Mouse (Mus musculus) embryonic fibroblast, embryonic 13.5 days (primary cell): ENCODE results near the gene Olfr1442. TPM values are rescaled to one million over a fixed set of nuclear protein-coding genes. Genes with fewer than 3 reads are reported as not detected.
"Not testable (repeated sequence)": the region's sequence is repeated elsewhere in the genome, so short reads cannot be mapped to it uniquely, and the experiment has no call there.

Experiments
- H3K27ac ChIP-seq: 2 replicates; pipeline ENCODE4 v1.5.1; 2012; ENCODE audit warnings: low read length, control low read depth, inconsistent platforms; ENCODE audit not compliant: insufficient read depth
- H3K4me1 ChIP-seq: 2 replicates; pipeline ENCODE4 v1.6.1; 2011; ENCODE audit warnings: low read length; ENCODE audit not compliant: control insufficient read depth, insufficient read depth
- H3K4me3 ChIP-seq: 2 replicates; pipeline ENCODE4 v1.5.1; 2011; ENCODE audit warnings: mild to moderate bottlenecking, control low read depth, low read length; ENCODE audit not compliant: insufficient read depth
- CTCF ChIP-seq: IDR thresholded peaks from 2 replicates; pipeline ENCODE4 v1.5.1; 2011; ENCODE audit warnings: mild to moderate bottlenecking, control low read depth, low read length, moderate library complexity, borderline replicate concordance; ENCODE audit not compliant: insufficient read depth
- POLR2A ChIP-seq: IDR thresholded peaks from 2 replicates; pipeline ENCODE4 v1.6.1; 2011; ENCODE audit warnings: low read depth, mild to moderate bottlenecking, control low read depth, low read length, moderate library complexity
- polyA plus RNA-seq: library from polyadenylated mRNA; stranded (reverse); fragments of >200 nt; gene quantifications from 2 replicates; pipeline ENCODE4 v1.2.4, GENCODE M21; 2011; ENCODE audit warnings: low read depth; ENCODE audit not compliant: missing spikeins, insufficient read length

Gene Olfr1442
- polyA plus RNA-seq, 1 experiment, result not detected

DNA sequence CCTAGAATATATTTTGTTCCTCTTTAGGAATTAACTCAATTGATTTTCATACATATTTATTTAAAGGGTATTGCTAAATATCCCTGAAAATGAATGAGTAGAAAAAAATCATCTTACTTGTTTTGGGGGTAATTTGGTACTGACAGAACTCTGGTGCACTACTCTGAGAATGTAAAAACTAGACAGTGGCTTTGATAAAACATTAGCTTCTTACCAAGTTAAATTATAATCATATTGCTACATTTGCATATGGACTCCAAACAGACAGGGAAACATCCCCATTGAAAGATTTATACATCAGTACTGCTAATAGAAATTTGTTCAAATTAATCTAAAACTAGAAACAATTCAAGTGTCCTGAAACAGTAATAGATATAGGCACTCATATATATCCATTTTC lies 15.0 kb downstream of the Olfr1442 start:
- Histone ChIP-seq H3K4me1 (no peaks in the 10 kb centered on the region), H3K27ac (no peak overlapping the region), H3K4me3 (no peak overlapping the region)
- no peak for TF ChIP-seq CTCF
- no peak for TF ChIP-seq POLR2A

DNA sequence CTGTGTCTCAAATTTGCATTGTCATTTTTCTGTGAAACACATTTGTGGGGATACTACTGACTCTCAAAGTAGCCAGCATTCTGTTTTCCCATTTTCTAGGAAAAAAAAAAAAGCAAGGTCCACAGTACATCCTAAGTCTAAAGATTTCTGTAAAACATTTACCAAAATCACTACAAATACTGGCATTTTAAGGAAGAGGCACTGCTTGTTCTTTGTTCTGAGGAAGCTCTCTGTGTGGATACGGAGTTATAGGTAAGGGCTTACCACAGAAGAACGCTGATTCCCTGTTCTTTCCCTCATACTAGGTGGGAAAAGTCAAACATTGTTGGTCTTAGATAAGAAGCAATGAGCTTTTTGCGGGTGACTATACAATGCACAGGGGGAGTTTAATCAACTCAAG lies 25.4 kb downstream of the Olfr1442 start, which contains the start of gene Keg1:
Gene Keg1, plus strand, starts transcription at position 197 of the 400 bp plus-strand sequence.
- Histone ChIP-seq H3K27ac (no peak within 1 kb of the TSS), H3K4me1 (no peaks in the 10 kb centered on the region), H3K4me3 (no peak within 1 kb of the TSS)
- TF ChIP-seq POLR2A, result no peak
- no peak for TF ChIP-seq CTCF

DNA sequence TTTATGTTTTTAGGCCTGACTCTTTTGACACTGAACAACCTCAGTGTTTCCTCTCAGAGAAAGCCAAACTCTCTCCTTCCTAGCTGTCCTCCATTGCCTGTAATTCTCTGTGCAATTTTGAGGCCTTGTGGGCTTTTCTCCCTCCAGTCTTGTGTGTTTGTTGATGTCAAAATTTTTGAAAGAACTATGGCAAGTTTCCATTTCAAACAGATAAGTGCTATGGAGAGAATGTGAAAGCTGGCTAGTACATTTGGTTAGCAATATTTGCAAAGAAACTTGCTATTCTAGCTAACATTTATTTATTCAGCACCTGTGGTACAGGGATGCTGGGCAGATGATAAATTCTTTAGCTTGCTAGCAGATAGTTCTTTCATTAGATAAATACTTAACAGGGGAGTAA lies 26.0 kb downstream of the Olfr1442 start:
- Histone ChIP-seq H3K27ac (no peak overlapping the region), H3K4me3 (no peak overlapping the region), H3K4me1 (no peaks in the 10 kb centered on the region)
- TF ChIP-seq POLR2A (no peak), CTCF (no peak)

DNA sequence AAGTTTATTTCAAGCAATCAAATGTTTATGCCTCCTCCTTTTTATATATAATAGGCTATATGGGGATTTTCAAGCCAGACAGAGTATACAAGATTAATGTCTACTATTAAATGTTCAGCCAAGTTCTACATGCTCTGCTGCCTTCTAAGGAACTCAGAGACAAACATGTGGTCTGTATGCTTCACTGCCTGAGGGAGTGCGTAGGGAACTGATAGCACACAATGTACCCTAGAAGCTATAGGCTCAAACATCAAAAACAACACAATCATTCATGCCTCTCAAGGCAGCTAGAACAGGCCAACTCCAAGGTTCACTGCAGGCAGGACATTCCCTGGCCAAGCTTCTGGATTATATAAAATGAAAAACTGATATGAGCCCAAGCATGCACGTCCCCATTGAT lies 38.2 kb downstream of the Olfr1442 start:
- Histone ChIP-seq H3K4me1 (no peaks in the 10 kb centered on the region), H3K27ac (no peak overlapping the region), H3K4me3 (no peak overlapping the region)
- TF ChIP-seq CTCF (no peak), POLR2A (no peak)

DNA sequence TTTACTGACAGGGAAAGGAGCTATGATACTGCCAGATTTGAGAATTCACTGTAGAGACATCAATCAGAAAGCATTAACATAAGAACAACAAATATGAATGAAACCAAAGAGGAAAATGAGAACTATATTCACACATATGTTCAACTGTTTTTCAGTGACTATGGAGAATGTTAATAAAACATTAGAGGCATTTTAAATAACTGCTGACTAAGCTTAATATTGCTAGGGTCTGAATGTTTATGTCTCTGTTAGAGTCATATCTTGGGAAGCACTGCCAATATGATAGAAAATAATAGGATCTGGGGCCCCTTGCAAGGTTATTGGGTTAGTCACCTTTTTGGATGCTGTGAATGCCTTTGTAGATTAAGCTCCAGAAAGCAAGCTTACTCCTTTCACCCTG lies 38.7 kb downstream of the Olfr1442 start:
- Histone ChIP-seq H3K4me1 (no peaks in the 10 kb centered on the region), H3K4me3 (no peak overlapping the region), H3K27ac (no peak overlapping the region)
- TF ChIP-seq POLR2A (no peak), CTCF (no peak)

DNA sequence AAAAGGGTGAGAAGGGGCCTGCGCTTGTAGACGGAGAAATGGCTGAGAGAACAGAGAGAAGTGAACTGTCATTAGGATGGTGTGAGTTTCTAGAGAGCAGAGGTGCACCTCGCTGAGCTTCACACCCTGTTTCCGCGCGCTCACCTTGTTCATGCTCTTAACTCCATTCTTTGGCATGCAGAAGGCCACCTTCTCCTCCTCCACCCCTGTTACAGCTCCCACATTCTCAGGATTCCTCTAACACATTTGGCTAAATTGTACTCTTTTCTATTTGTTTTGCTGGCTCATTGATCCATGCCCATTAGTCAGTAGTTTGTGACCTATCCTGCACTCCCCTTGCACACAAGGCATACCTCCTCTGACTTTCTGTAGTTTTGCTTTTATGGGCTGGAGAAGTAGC lies 49.0 kb downstream of the Olfr1442 start:
- Histone ChIP-seq H3K4me3 (no peak overlapping the region), H3K4me1 (no peaks in the 10 kb centered on the region), H3K27ac (no peak overlapping the region)
- TF ChIP-seq POLR2A (no peak), CTCF (no peak)

DNA sequence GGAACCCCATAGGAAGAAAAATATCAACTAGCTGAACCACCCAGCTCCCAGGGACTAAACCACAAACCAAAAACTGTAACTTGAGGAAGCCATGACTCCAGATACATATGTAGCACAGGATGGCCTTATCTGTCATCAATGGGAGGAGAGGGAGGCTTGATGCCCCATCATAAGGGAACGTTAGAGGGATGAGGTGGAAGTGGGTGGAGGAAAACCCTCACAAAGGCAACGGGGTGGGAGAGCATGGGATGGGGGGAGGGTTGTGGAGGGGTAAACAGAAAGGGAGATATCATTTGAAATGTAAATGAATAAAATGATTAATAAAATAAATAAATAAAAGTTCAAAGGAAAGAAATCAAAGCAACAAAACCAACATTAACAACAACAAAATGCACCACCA lies 50.2 kb downstream of the Olfr1442 start:
- TF ChIP-seq POLR2A, result no peak
- TF ChIP-seq CTCF, result no peak
- no peak overlapping the region for H3K4me3 ChIP-seq
- no peak overlapping the region for H3K27ac ChIP-seq
- no peaks in the 10 kb centered on the region for H3K4me1 ChIP-seq

DNA sequence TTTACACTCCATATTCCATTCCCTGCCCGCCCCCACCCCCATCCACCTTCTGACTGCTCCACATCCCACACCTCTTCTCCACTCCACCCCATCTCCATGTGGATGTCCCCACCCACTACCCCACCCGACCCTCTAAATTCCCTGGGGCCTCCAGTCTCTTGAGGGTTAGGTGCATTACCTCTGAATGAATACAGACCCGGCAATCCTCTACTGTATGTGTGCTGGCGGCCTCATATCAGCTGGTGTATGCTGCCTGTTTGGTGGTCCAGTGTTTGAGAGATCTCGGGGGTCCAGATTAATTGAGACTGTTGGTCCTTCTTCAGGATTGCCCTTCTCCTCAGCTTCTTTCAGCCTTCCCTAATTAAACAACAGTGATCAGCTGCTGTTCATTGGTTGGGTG lies 50.7 kb downstream of the Olfr1442 start:
- not testable (repeated sequence) for H3K27ac ChIP-seq, H3K4me1 ChIP-seq, H3K4me3 ChIP-seq

DNA sequence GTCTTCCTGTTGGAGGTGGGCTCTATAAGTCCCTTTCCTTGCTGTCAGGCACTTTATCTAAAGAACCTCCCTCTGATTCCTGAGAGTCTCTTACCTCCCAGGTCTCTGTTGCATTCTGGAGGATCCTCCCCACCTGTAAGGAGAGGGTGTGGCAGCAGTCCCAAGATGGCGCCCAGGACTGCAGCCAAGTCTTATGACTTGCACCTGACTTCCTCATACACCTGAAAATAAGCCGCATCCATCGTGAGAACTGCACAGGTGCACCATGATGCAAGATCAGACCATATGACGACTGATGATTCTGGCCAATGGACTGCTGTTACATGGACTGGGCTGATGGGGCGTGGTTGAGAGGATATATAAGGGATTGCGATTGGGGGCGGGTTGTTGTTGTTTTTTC lies 51.4 kb downstream of the Olfr1442 start:
- not testable (repeated sequence) for H3K27ac ChIP-seq, H3K4me3 ChIP-seq, H3K4me1 ChIP-seq

DNA sequence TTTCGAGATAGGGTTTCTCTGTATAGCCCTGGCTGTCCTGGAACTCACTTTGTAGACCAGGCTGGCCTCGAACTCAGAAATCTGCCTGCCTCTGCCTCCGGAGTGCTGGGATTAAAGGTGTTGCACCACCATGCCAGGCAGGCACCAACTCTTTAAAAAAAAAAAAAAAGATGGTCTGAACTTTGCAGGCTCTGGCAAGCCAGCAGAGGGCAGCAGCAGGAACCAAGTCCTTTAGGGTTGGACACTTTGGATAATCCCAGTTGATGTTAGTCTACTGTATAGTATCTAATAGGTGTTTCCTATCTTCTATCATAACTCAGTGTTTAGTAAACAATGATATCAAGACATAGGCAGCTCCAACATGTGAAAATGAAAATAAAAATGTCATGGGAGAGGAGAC lies 52.1 kb downstream of the Olfr1442 start:
- no peak for TF ChIP-seq CTCF
- TF ChIP-seq POLR2A, result no peak
- H3K27ac ChIP-seq, result no peak overlapping the region
- H3K4me3 ChIP-seq, result no peak overlapping the region
- no peaks in the 10 kb centered on the region for H3K4me1 ChIP-seq

DNA sequence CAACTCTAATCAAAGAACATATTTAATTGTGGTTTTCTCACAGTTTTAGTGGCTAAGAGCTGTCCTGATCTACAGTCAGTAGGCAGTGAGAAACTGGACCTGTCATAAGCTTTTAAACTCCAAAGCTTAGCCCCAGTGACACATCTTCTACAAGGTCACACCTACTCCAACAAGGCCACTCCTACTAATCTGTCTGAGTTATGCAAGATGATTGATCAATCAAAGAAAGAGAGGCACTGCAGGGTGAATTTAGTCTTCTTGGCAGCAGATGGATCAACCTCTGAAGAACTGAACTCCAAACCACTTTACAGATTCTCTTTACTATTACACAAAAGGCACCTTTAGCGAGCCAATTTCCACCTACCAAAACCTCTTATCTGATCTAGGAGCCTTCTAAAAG lies 55.6 kb downstream of the Olfr1442 start:
- H3K4me1 ChIP-seq, result no peaks in the 10 kb centered on the region
- no peak overlapping the region for H3K27ac ChIP-seq
- no peak for TF ChIP-seq CTCF
- TF ChIP-seq POLR2A, result no peak
- no peak overlapping the region for H3K4me3 ChIP-seq

Other genes starting within 250 kb of the Olfr1442 start
- not detected in 2 replicates for gene Pfpl, start 242.5 kb upstream of the Olfr1442 start, polyA plus RNA-seq
- gene Mpeg1, start 209.7 kb upstream of the Olfr1442 start, polyA plus RNA-seq, result 0.82 and 7.0 TPM in 2 replicates
- 6.2 and 10.4 TPM in 2 replicates for gene Dtx4, start 169.0 kb upstream of the Olfr1442 start, polyA plus RNA-seq
- 50.9 and 56.0 TPM in 2 replicates for gene Fam111a, start 124.7 kb upstream of the Olfr1442 start, polyA plus RNA-seq
- 0.23 TPM in 1 of 2 replicates, not detected in the other for gene Gm4952, start 70.5 kb upstream of the Olfr1442 start, polyA plus RNA-seq
- gene Glyat, start 37.1 kb upstream of the Olfr1442 start, polyA plus RNA-seq, result 0.23 TPM in 1 of 2 replicates, not detected in the other
- not detected in 2 replicates for gene Olfr1443, start 7.7 kb downstream of the Olfr1442 start, polyA plus RNA-seq
- not detected in 2 replicates for gene Keg1, start 25.3 kb downstream of the Olfr1442 start, polyA plus RNA-seq
- gene Cntf, start 95.2 kb downstream of the Olfr1442 start, polyA plus RNA-seq, result 2.9 and 6.0 TPM in 2 replicates
- gene Zfp91, start 125.7 kb downstream of the Olfr1442 start, polyA plus RNA-seq, result 69.4 and 85.8 TPM in 2 replicates
- gene Lpxn, start 125.8 kb downstream of the Olfr1442 start, polyA plus RNA-seq, result 0.38 and 0.83 TPM in 2 replicates
- not detected in 2 replicates for gene Gm5244, start 176.2 kb downstream of the Olfr1442 start, polyA plus RNA-seq
- not detected in 2 replicates for gene Olfr1444, start 186.8 kb downstream of the Olfr1442 start, polyA plus RNA-seq
- not detected in 2 replicates for gene Olfr1445, start 213.4 kb downstream of the Olfr1442 start, polyA plus RNA-seq
- gene Olfr1446, start 223.1 kb downstream of the Olfr1442 start, polyA plus RNA-seq, result not detected in 2 replicates
- not detected in 2 replicates for gene Olfr1447, start 233.3 kb downstream of the Olfr1442 start, polyA plus RNA-seq